Mouse (Mus musculus): ENCODE results near the gene Ncaph2. TPM values are rescaled to one million over a fixed set of nuclear protein-coding genes. Genes with fewer than 3 reads are reported as not detected.

Ncaph2 gene
- total RNA-seq (2021), result 10 to 100 TPM; 50.5 to 55.8 TPM
- long read RNA-seq, experiment 1, transcript Ncaph2-202 (20 exons, 3,299 nt), result major isoform, 42 of 127 reads
- long read RNA-seq, experiment 1, transcript Ncaph2-203 (20 exons, 3,302 nt), result minor isoform, 14 of 127 reads
- long read RNA-seq, experiment 1, transcript Ncaph2-209 (20 exons, 3,255 nt), result minor isoform, 27 of 127 reads
- long read RNA-seq, experiment 1, partial matches to known transcripts, result 20 of 127 reads
- long read RNA-seq, experiment 1, other reads (novel, unspliced or antisense), result 22 of 127 reads
- long read RNA-seq, experiment 2, transcript Ncaph2-203 (20 exons, 3,302 nt), result minor isoform, 11 of 97 reads
- long read RNA-seq, experiment 2, transcript Ncaph2-209 (20 exons, 3,255 nt), result minor isoform, 9 of 97 reads
- long read RNA-seq, experiment 2, transcript Ncaph2-201 (20 exons, 3,223 nt), result minor isoform, 5 of 97 reads
- long read RNA-seq, experiment 2, transcript Ncaph2-202 (20 exons, 3,299 nt), result major isoform, 52 of 97 reads
- long read RNA-seq, experiment 2, partial matches to known transcripts, result 7 of 97 reads
- long read RNA-seq, experiment 2, other reads (novel, unspliced or antisense), result 12 of 97 reads

GRCm38 (mm10) chr15:89355241-89356187, at the start of gene Ncaph2, which contains the start of gene Lmf2:
Ncaph2 (plus strand) TSS chr15:89355719.
Lmf2 (minus strand) TSS chr15:89355659.
- peak; percentile 97 for DNase-seq

GRCm38 (mm10) chr15:89305966-89306365, 49.6 kb upstream of the Ncaph2 start:
- no peak for DNase-seq

GRCm38 (mm10) chr15:89307461-89307860, 48.1 kb upstream of the Ncaph2 start:
- DNase-seq, result no peak

GRCm38 (mm10) chr15:89308406-89309139, 46.9 kb upstream of the Ncaph2 start:
- DNase-seq, result no peak

- no peak for DNase-seq
Measured at GRCm38 (mm10) chr15:89309962-89310498, 45.5 kb upstream of the Ncaph2 start.

GRCm38 (mm10) chr15:89313359-89313758, 42.2 kb upstream of the Ncaph2 start:
- DNase-seq, result no peak

GRCm38 (mm10) chr15:89314107-89314506, 41.4 kb upstream of the Ncaph2 start:
- DNase-seq, result no peak

- peak; percentile 45 for DNase-seq
Measured at GRCm38 (mm10) chr15:89314511-89315189, 40.9 kb upstream of the Ncaph2 start.

- peak; percentile 98 for DNase-seq
Measured at GRCm38 (mm10) chr15:89315190-89315731, 40.3 kb upstream of the Ncaph2 start, which contains the start of gene Sbf1. Sbf1 (minus strand) TSS chr15:89315311.

GRCm38 (mm10) chr15:89316146-89316545, 39.4 kb upstream of the Ncaph2 start:
- DNase-seq, result no peak

- no peak for DNase-seq
Measured at GRCm38 (mm10) chr15:89321264-89321663, 34.3 kb upstream of the Ncaph2 start.

- no peak for DNase-seq
Measured at GRCm38 (mm10) chr15:89322670-89323522, 32.6 kb upstream of the Ncaph2 start, which contains the start of gene Adm2. Adm2 (plus strand) TSS chr15:89322720.

- no peak for DNase-seq
Measured at GRCm38 (mm10) chr15:89323656-89324055, 31.9 kb upstream of the Ncaph2 start.

- no peak for DNase-seq
Measured at GRCm38 (mm10) chr15:89326441-89326840, 29.1 kb upstream of the Ncaph2 start.

GRCm38 (mm10) chr15:89334271-89334670, 21.2 kb upstream of the Ncaph2 start, which contains the start of gene Miox:
Miox (plus strand) TSS chr15:89334398.
- DNase-seq, result no peak

- DNase-seq, result no peak
Measured at GRCm38 (mm10) chr15:89334774-89335537, 20.6 kb upstream of the Ncaph2 start.

GRCm38 (mm10) chr15:89336422-89336821, 19.1 kb upstream of the Ncaph2 start:
- no peak for DNase-seq

- no peak for DNase-seq
Measured at GRCm38 (mm10) chr15:89339696-89340095, 15.8 kb upstream of the Ncaph2 start.

GRCm38 (mm10) chr15:89340136-89340535, 15.4 kb upstream of the Ncaph2 start:
- no peak for DNase-seq

Data from gastrocnemius, postnatal 10 days (tissue).